Mouse (Mus musculus) heart, adult 2 months (tissue): ENCODE results near the gene Cct2. TPM values are rescaled to one million over a fixed set of nuclear protein-coding genes. Genes with fewer than 3 reads are reported as not detected.

Experiments
- DNase-seq, 2 experiments: peaks; one replicate each; pipeline ENCODE4 v3.0.0; 2021
- H3K27ac ChIP-seq: fragments of 200-600 bp; 2 replicates; pipeline ENCODE4 v1.8.1; 2022
- H3K27me3 ChIP-seq: fragments of 200-500 bp; 2 replicates; pipeline ENCODE4 v1.6.1; 2012; ENCODE audit warnings: mild to moderate bottlenecking, low read length, inconsistent platforms, mixed read lengths; ENCODE audit not compliant: control insufficient read depth, insufficient read depth
- H3K36me3 ChIP-seq: fragments of 200-500 bp; 2 replicates; pipeline ENCODE4 v1.6.1; 2012; ENCODE audit warnings: low read length, inconsistent platforms; ENCODE audit not compliant: control insufficient read depth, insufficient read depth
- H3K4me1 ChIP-seq: fragments of 200-500 bp; 2 replicates; pipeline ENCODE4 v1.6.1; 2011; ENCODE audit warnings: low read length; ENCODE audit not compliant: control insufficient read depth, insufficient read depth
- H3K4me3 ChIP-seq: fragments of 200-600 bp; 2 replicates; pipeline ENCODE4 v1.8.1; 2022
- H3K79me2 ChIP-seq: fragments of 200-500 bp; replicated peaks from 2 replicates; pipeline ENCODE4 v1.6.1; 2012; ENCODE audit warnings: mild to moderate bottlenecking, inconsistent platforms, low read length, moderate library complexity, mixed read lengths; ENCODE audit not compliant: control insufficient read depth, insufficient read depth
- H3K9ac ChIP-seq: fragments of 200-500 bp; 2 replicates; pipeline ENCODE4 v1.6.1; 2012; ENCODE audit warnings: low read depth, mild to moderate bottlenecking, control low read depth, inconsistent platforms, low read length, mixed read lengths
- CTCF ChIP-seq: fragments of 200-600 bp; IDR thresholded peaks from 2 replicates; pipeline ENCODE4 v1.8.1; 2022; ENCODE audit warnings: antibody characterized with exemption, mild to moderate bottlenecking, moderate library complexity
- EP300 ChIP-seq: fragments of 200-500 bp; IDR thresholded peaks from 2 replicates; pipeline ENCODE4 v1.6.1; 2011; ENCODE audit warnings: low read depth, low read length, control low read depth; ENCODE audit not compliant: insufficient read depth
- POLR2A ChIP-seq: fragments of 200-500 bp; IDR thresholded peaks from 2 replicates; pipeline ENCODE4 v1.6.1; 2011; ENCODE audit warnings: mild to moderate bottlenecking, low read depth, low read length, control low read depth; ENCODE audit not compliant: insufficient read depth
- WGBS: fragments of 180-500 bp; shearing (Covaris S2); methylation state at CpG from one replicate; pipeline ENCODE4 v1.1.7; 2018; 5-methylcytosine and 5-hydroxymethylcytosine counted together
- intact Hi-C: fragments of 180-260 bp; cut with DNase I; formaldehyde crosslinking; loops from one replicate; pipeline ENCODE4 v1.15.1; 2025
- long read RNA-seq: library from polyadenylated mRNA; stranded (forward); transcript quantifications from one replicate; pipeline ENCODE4 v2.0.0, GENCODE M21; 2021
- polyA plus RNA-seq: library from polyadenylated mRNA; depleted of rRNA; stranded (reverse); fragments of >200 nt; gene quantifications from 2 replicates; pipeline ENCODE4 v1.2.3, GENCODE M21; 2012; rRNA removed
- total RNA-seq, 2 experiments: library from RNA; stranded (reverse); gene quantifications; 2 replicates each; pipeline ENCODE4 v1.2.3; 2021

The Cct2 gene
- total RNA-seq (100 to 1,000 TPM; 123 to 129 TPM), polyA plus RNA-seq (50.4 and 93.0 TPM in 2 replicates)
- long read RNA-seq, transcript Cct2-201 (16 exons, 1,959 nt), result major isoform, 105 of 119 reads
- long read RNA-seq, partial matches to known transcripts, result 7 of 119 reads
- long read RNA-seq, other reads (novel, unspliced or antisense), result 7 of 119 reads

DNA sequence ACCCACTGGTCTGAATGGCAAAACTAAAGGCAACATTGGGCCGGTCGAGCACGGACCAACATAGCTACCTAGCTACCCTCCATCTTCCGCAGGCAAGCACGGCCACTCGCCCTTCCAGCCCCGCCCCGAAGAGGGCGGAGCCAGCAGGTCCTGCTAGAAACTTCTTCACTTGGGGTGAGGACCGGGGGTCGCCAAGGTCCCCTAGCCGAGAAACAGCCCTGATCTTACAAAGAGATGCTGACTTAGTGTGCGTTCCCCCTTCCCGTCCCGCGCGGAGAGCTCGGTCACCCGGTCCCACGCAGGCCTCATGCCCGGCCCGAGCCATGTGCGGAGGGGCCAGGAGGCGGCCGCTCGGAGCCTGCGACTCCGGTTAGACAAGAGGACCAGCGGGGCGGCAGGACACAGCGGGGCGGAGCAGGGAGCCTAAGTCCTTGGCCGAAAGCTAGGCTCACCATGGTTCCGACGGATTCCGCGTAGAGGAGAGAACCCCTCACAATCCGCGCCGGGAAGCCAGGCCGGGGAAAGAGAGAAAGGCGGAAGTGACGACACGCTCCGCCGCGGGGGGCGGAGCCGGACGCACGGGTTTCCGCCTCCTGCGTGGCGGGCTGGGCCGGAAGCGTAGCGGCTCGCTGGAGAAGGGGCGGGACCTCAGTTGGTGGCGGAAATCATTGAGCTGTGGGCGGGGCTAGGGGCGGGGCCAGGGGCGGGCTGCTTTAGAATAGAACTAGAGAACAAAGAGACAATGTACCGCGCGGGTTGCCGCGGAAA is at the start of gene Cct2:
Gene Cct2, minus strand, starts transcription at position 561 of the 768 bp plus-strand sequence.
- DNase-seq, result peak; percentile 91 to 92
- Histone ChIP-seq H3K27ac (peak within 1 kb of the TSS; percentile 89), H3K36me3 (peaks cover 11% of the 10 kb centered on the region), H3K9ac (peak within 1 kb of the TSS; percentile 79), H3K79me2 (no peaks in the 10 kb centered on the region), H3K4me1 (peaks cover 2% of the 10 kb centered on the region; the same call in 1 of the 2 replicates), H3K27me3 (no peaks in the 10 kb centered on the region), H3K4me3 (peak within 1 kb of the TSS; percentile 99)
- intact Hi-C loops, result loop anchor here (2.0 to 5.0 kb wide), 2 partner anchors 85 to 159 kb away; partner anchors contain the start of genes Frs2 and Yeats4
- TF ChIP-seq CTCF (peak; percentile 26), POLR2A (peak; percentile 85), EP300 (no peak)
- WGBS, result under 1% methylated on average over 68 of the region's 68 CpGs

- TF ChIP-seq EP300 (no peak), CTCF (no peak), POLR2A (no peak)
- H3K27ac ChIP-seq, result no peak overlapping the region
- no peaks in the 10 kb centered on the region for H3K27me3 ChIP-seq
- intact Hi-C loops, result loop anchor here (5.0 kb wide), 1 partner anchor 35 kb away; the partner anchor contains the start of gene Frs2
- no peak for DNase-seq
- peaks cover 17% of the 10 kb centered on the region for H3K4me1 ChIP-seq
- WGBS, result 46% methylated on average over 2 of the region's 2 CpGs
- peak overlapping the region; percentile 25; the same call in 1 of the 2 replicates for H3K9ac ChIP-seq
- H3K79me2 ChIP-seq, result peaks cover 9% of the 10 kb centered on the region
- no peak overlapping the region for H3K4me3 ChIP-seq
- H3K36me3 ChIP-seq, result peaks cover 10% of the 10 kb centered on the region
These were observed 48.9 kb upstream of the Cct2 start for GRCm38 (mm10) chr10:117112545-117112944.

DNA sequence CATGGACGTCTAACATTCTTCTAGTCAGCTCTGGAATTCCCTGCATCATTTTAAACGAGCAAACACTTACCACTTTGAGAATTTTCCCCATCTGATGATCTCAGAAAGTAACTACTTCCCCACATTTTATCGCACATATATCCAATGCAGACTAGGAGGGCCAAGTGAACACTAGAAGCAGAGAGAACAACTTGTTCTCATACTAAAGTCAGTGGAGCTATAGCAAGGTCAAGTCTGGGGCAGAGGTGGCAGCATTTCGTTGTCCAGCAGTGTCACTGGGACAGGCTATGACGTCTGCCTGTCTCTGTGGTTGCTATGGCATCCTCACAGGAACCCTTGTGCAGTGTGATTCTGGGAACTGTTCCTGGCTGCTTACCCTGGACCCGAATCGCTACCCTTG is 47.8 kb upstream of the Cct2 start:
- Histone ChIP-seq H3K79me2 (peaks cover 8% of the 10 kb centered on the region), H3K4me1 (peaks cover 18% of the 10 kb centered on the region), H3K27ac (peak overlapping the region; percentile 30), H3K36me3 (peaks cover 13% of the 10 kb centered on the region), H3K4me3 (no peak overlapping the region), H3K9ac (no peak overlapping the region), H3K27me3 (no peaks in the 10 kb centered on the region)
- TF ChIP-seq CTCF (no peak), POLR2A (no peak), EP300 (no peak)
- WGBS, result 45% methylated on average over 7 of the region's 7 CpGs
- intact Hi-C loops, result loop anchor here (5.0 kb wide), 1 partner anchor 36 kb away; the partner anchor contains the start of gene Frs2
- DNase-seq, result peak in 1 of 2 experiments; percentile 30

GRCm38 (mm10) chr10:117110271-117110670 is 46.7 kb upstream of the Cct2 start:
- WGBS, result 59% methylated on average over 3 of the region's 3 CpGs
- Histone ChIP-seq H3K79me2 (peaks cover 6% of the 10 kb centered on the region), H3K27ac (no peak overlapping the region)

DNA sequence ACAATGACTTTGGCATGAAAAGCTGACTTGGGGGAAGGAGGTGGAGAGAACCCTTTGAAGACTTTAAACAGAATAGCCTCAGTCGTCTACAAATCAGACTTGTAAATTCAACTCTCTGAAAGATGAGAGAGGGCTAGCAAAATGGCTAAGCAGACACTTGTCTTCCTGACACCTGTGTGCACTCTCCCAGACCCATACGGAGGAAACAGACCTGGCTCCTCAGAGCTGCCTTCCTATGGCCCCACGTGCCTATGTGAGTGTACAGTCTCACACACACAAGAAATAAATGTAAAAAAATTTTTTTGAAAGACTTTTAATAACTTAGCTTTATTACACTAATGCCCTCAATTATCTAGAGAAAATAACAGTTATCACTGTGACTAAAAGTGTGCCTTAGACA is 43.1 kb upstream of the Cct2 start:
- Histone ChIP-seq H3K27ac (no peak overlapping the region), H3K36me3 (peaks cover 13% of the 10 kb centered on the region; the same call in 1 of the 2 replicates), H3K79me2 (peaks cover 8% of the 10 kb centered on the region), H3K9ac (no peak overlapping the region), H3K4me3 (no peak overlapping the region), H3K4me1 (peaks cover 19% of the 10 kb centered on the region), H3K27me3 (no peaks in the 10 kb centered on the region)
- intact Hi-C loops, result no loop called here
- no peak for DNase-seq
- no peak for TF ChIP-seq POLR2A
- no peak for TF ChIP-seq EP300
- TF ChIP-seq CTCF, result no peak
- 20% methylated on average over 3 of the region's 3 CpGs for WGBS

More at GRCm38 (mm10) chr10:117110271-117110670, 46.7 kb upstream of the Cct2 start:
- Histone ChIP-seq H3K4me1 (peaks cover 16% of the 10 kb centered on the region), H3K4me3 (no peak overlapping the region), H3K27me3 (no peaks in the 10 kb centered on the region), H3K36me3 (peaks cover 14% of the 10 kb centered on the region; the same call in 1 of the 2 replicates), H3K9ac (no peak overlapping the region)
- no peak for DNase-seq
- intact Hi-C loops, result loop anchor here (5.0 kb wide), 1 partner anchor 37 kb away; the partner anchor contains the start of gene Frs2
- TF ChIP-seq CTCF, result no peak
- no peak for TF ChIP-seq POLR2A
- no peak for TF ChIP-seq EP300

GRCm38 (mm10) chr10:117106244-117106643 is 42.6 kb upstream of the Cct2 start:
- intact Hi-C loops, result no loop called here
- Histone ChIP-seq H3K4me1 (peaks cover 17% of the 10 kb centered on the region), H3K9ac (no peak overlapping the region), H3K79me2 (peaks cover 8% of the 10 kb centered on the region), H3K36me3 (peaks cover 13% of the 10 kb centered on the region; the same call in 1 of the 2 replicates), H3K27ac (no peak overlapping the region), H3K27me3 (no peaks in the 10 kb centered on the region), H3K4me3 (no peak overlapping the region)
- no peak for DNase-seq
- no peak for TF ChIP-seq CTCF
- no peak for TF ChIP-seq POLR2A
- no peak for TF ChIP-seq EP300
- WGBS, result 27% methylated on average over 4 of the region's 4 CpGs
